Mouse (Mus musculus) midbrain, embryonic 14.5 days (tissue): ENCODE data around the gene Amer2. TPM values are rescaled to one million over a fixed set of nuclear protein-coding genes. Genes with fewer than 3 reads are reported as not detected.

ENCODE experiments used
- polyA plus RNA-seq: library from polyadenylated mRNA; unstranded; fragments of >200 nt; fragmentation: Nextera tagmentation; extraction: Ambion mirVana; gene quantifications from 2 replicates; pipeline ENCODE4 v1.2.1, GENCODE M21; 2014

The Amer2 gene
- polyA plus RNA-seq, 1 experiment from 2014 or later: 19.2 TPM

Other genes starting within 250 kb of the Amer2 start
- gene Atp8a2, start 176.1 kb upstream of the Amer2 start, polyA plus RNA-seq: 33.4 and 37.1 TPM in 2 replicates
- gene Nupl1, start 121.8 kb upstream of the Amer2 start, polyA plus RNA-seq: not detected in 2 replicates
- gene Gm49336, start 121.8 kb upstream of the Amer2 start, polyA plus RNA-seq: 55.1 and 76.9 TPM in 2 replicates
- gene Mtmr6, start 108.0 kb upstream of the Amer2 start, polyA plus RNA-seq: 38.9 and 68.7 TPM in 2 replicates